Mouse (Mus musculus): ENCODE results near the gene Itpripl1. TPM values are rescaled to one million over a fixed set of nuclear protein-coding genes. Genes with fewer than 3 reads are reported as not detected.
"Not testable (repeated sequence)": the region's sequence is repeated elsewhere in the genome, so short reads cannot be mapped to it uniquely, and the experiment has no call there.

Gene Itpripl1
- polyA plus RNA-seq, 2 experiments from 2014 or later, result 61.1 to 65.8 TPM

GRCm38 (mm10) chr2:127090151-127090550 is 53.1 kb downstream of the Itpripl1 start:
- ATAC-seq, result not testable (repeated sequence)

Other genes with a start within 250 kb of the Itpripl1 start
- 10 to 100 TPM; 65.7 to 69.5 TPM for gene Sppl2a, start 210.2 kb downstream of the Itpripl1 start, polyA plus RNA-seq (2017; shearing (Covaris generic))
- gene Ap4e1, start 134.7 kb downstream of the Itpripl1 start, polyA plus RNA-seq (2017; shearing (Covaris generic)), result 10 to 100 TPM; 11.6 to 16.3 TPM
- gene Blvra, start 72.8 kb downstream of the Itpripl1 start, polyA plus RNA-seq (2017; shearing (Covaris generic)), result 100 to 1,000 TPM; 105 to 107 TPM
- 10 to 100 TPM in 1 of 2 experiments, 1 to 10 TPM in 1; 5.9 to 15.6 TPM for gene Ncaph, start 9.5 kb downstream of the Itpripl1 start, polyA plus RNA-seq (2017; shearing (Covaris generic))
- 1 to 10 TPM; 1.0 to 1.1 TPM for gene 1810024B03Rik, start 64.8 kb upstream of the Itpripl1 start, polyA plus RNA-seq (2017; shearing (Covaris generic))
- gene Snrnp200, start 64.9 kb upstream of the Itpripl1 start, polyA plus RNA-seq (2017; shearing (Covaris generic)), result 10 to 100 TPM; 42.5 to 79.4 TPM
- 10 to 100 TPM; 53.3 to 64.7 TPM for gene Ciao1, start 104.4 kb upstream of the Itpripl1 start, polyA plus RNA-seq (2017; shearing (Covaris generic))
- 100 to 1,000 TPM in 1 of 2 experiments, 10 to 100 TPM in 1; 75.1 to 118 TPM for gene Tmem127, start 104.5 kb upstream of the Itpripl1 start, polyA plus RNA-seq (2017; shearing (Covaris generic))
- 10 to 100 TPM; 28.4 to 32.1 TPM for gene Stard7, start 126.8 kb upstream of the Itpripl1 start, polyA plus RNA-seq (2017; shearing (Covaris generic))
- 10 to 100 TPM; 20.1 to 45.4 TPM for gene Dusp2, start 192.7 kb upstream of the Itpripl1 start, polyA plus RNA-seq (2017; shearing (Covaris generic))
- gene Astl, start 195.2 kb upstream of the Itpripl1 start, polyA plus RNA-seq (2017; shearing (Covaris generic)), result under 1 TPM; 0.22 to 0.42 TPM
- not detected for gene Adra2b, start 219.8 kb upstream of the Itpripl1 start, polyA plus RNA-seq (2017; shearing (Covaris generic))